Mouse (Mus musculus) spleen, postnatal 36 days (tissue): ENCODE data around the gene Kif27.

ENCODE experiments used
- DNase-seq, 2 experiments: peaks; one replicate each; pipeline ENCODE4 v3.0.0; 2022; ENCODE audit warnings: low spot score in 2 of 2, mixed read lengths in 1 of 2

Gene Kif27

GRCm38 (mm10) chr13:58280528-58280927 lies 78.4 kb downstream of the Kif27 start:
- DNase-seq = no peak

- no peak for DNase-seq
Measured at GRCm38 (mm10) chr13:58276256-58276655, 82.7 kb downstream of the Kif27 start.

- DNase-seq = no peak
Measured at GRCm38 (mm10) chr13:58275599-58275998, 83.3 kb downstream of the Kif27 start, which contains the start of gene Gkap1. Gene Gkap1 (minus strand): TSS chr13:58275699.

- no peak for DNase-seq
Measured at GRCm38 (mm10) chr13:58275076-58275475, 83.8 kb downstream of the Kif27 start.

- DNase-seq = peak; percentile 60 to 69
Measured at GRCm38 (mm10) chr13:58274259-58274991, 84.5 kb downstream of the Kif27 start.

- no peak for DNase-seq
Measured at GRCm38 (mm10) chr13:58273411-58274258, 85.3 kb downstream of the Kif27 start.

- DNase-seq = no peak
Measured at GRCm38 (mm10) chr13:58266864-58267263, 92.1 kb downstream of the Kif27 start.

GRCm38 (mm10) chr13:58263546-58263945 lies 95.4 kb downstream of the Kif27 start:
- no peak for DNase-seq

GRCm38 (mm10) chr13:58261674-58262073 lies 97.2 kb downstream of the Kif27 start:
- no peak for DNase-seq

- DNase-seq = no peak
Measured at GRCm38 (mm10) chr13:58253268-58253667, 105.7 kb downstream of the Kif27 start.

- no peak for DNase-seq
Measured at GRCm38 (mm10) chr13:58248957-58249356, 110.0 kb downstream of the Kif27 start.
